Mouse (Mus musculus) hindbrain, embryonic 15.5 days (tissue): ENCODE measurements at regions not wholly inside any gene's neighbourhood (a gene's known extent, or its start where the extent isn't known, plus 50 kb on each side); places are given as distances from the start of the nearest gene placed in this dataset.

Experiments
- ATAC-seq: fragments of 200-750 bp; cut with Nextera tagmentation; 2 replicates; pipeline ENCODE4 v1.8.0; 2017; ENCODE audit warnings: low read depth, moderate number of reproducible peaks, moderate TSS enrichment; ENCODE audit not compliant: low FRiP score
- H3K27ac ChIP-seq: fragments of 300-500 bp; sonication (generic); replicated peaks from 2 replicates; pipeline ENCODE4 v1.5.1; 2015; ENCODE audit warnings: mild to moderate bottlenecking, inconsistent platforms
- H3K27me3 ChIP-seq: fragments of 300-500 bp; sonication (generic); 2 replicates; pipeline ENCODE4 v1.6.1; 2015; ENCODE audit warnings: control low read depth, inconsistent platforms
- H3K36me3 ChIP-seq: fragments of 300-500 bp; sonication (generic); 2 replicates; pipeline ENCODE4 v1.6.1; 2015; ENCODE audit warnings: control low read depth, inconsistent platforms
- H3K4me1 ChIP-seq: fragments of 300-500 bp; sonication (generic); replicated peaks from 2 replicates; pipeline ENCODE4 v1.6.1; 2015; ENCODE audit warnings: control low read depth, inconsistent platforms
- H3K4me2 ChIP-seq: fragments of 300-500 bp; sonication (generic); 2 replicates; pipeline ENCODE4 v1.6.1; 2015; ENCODE audit warnings: moderate library complexity, mild to moderate bottlenecking, inconsistent platforms
- H3K4me3 ChIP-seq: fragments of 300-500 bp; sonication (generic); 2 replicates; pipeline ENCODE4 v1.5.1; 2015; ENCODE audit warnings: mild to moderate bottlenecking, inconsistent platforms
- H3K9ac ChIP-seq: fragments of 300-500 bp; sonication (generic); 2 replicates; pipeline ENCODE4 v1.6.1; 2015; ENCODE audit warnings: inconsistent platforms
- H3K9me3 ChIP-seq: fragments of 300-500 bp; sonication (generic); 2 replicates; pipeline ENCODE4 v1.6.1; 2016; ENCODE audit warnings: control low read depth, inconsistent platforms
- WGBS: fragments of 180-500 bp; shearing (Covaris S2); methylation state at CpG from one replicate; pipeline ENCODE4 v1.1.7; 2015; 5-methylcytosine and 5-hydroxymethylcytosine counted together

DNA sequence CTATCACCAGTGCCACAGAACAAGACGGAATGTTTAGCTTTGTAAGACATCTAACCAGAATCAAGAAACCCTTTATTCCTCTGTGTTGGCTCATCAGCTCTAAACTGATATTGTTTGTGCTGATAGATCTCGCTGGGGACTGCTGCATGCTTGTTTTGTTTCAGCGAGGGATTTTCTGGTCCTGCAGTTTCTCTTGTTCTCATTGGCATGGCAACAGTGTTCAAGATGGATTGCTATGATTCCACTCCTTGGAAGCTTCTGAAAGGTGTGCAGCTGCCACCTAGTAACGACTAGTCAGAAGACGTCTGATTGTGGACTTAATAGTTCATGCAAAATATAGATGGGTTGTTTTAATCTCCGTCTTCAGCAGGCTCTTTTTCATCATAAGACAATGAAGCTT is 591.2 kb downstream of the Sorcs1 start:
- Histone ChIP-seq H3K36me3 (no peaks in the 10 kb centered on the region), H3K9ac (0 out of 2 replicates have a peak overlapping the region, but pooled peaks have one; percentile 22), H3K4me3 (no peak overlapping the region), H3K27me3 (no peaks in the 10 kb centered on the region), H3K27ac (0 out of 2 replicates have a peak overlapping the region, but pooled peaks have one; percentile 30), H3K4me2 (peak overlapping the region; percentile 10; the same call in 1 of the 2 replicates), H3K9me3 (no peaks in the 10 kb centered on the region), H3K4me1 (peaks cover 6% of the 10 kb centered on the region; the same call in 1 of the 2 replicates)
- no peak for ATAC-seq
- WGBS, result 10% methylated on average over 6 of the region's 6 CpGs

DNA sequence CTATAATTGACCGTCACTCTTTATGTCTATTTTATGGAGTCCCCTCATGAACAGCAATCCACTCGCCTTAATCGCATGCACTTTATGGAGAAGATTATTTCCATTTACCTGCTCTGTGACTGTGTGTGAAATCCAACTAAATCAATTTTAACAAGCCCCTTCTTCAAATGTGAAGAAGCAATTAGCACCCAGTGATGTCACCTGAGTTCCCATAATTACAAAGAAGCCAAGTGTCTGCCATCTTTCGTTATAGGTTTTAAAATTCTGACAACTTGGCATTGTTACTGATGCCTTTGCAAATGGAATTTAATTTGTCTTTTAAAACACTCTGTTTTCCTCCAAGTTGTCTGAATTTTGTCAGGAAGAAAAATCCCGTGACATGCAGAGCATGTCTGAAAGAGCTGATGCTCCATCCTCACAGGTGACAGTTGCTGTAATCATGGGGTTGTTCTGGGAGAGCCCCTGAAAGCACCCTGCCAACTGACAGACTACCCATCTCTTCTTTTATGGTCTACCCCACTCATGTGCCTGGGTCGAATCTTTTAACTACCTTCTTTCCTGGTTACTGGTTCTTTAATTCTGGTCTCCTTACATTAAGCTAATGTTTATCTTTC is 600.9 kb downstream of the Sorcs1 start:
- 83% methylated on average over 6 of the region's 6 CpGs for WGBS
- Histone ChIP-seq H3K4me2 (no peak overlapping the region), H3K36me3 (no peaks in the 10 kb centered on the region), H3K4me3 (no peak overlapping the region), H3K27me3 (no peaks in the 10 kb centered on the region), H3K9ac (no peak overlapping the region), H3K9me3 (no peaks in the 10 kb centered on the region), H3K27ac (no peak overlapping the region), H3K4me1 (no peaks in the 10 kb centered on the region)
- ATAC-seq, result no peak

DNA sequence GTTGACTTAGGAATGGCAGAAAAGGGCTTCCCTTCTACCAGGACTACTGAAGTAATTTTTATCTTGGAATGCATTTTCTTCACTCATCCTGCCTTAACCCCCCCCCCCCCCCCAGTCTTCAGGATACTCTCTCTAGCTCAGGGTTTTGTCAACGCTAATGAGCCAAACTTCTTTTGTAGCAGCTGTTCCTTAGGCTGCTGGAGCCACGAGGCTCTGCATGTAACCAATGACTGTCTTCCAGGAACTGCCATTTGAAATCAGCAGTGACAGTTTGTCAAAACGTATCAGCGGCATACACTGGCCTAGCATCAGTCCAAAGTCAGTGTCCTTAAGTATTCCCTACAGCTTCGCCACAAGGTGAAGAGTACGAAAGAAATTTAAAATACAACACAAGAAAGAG is 618.0 kb downstream of the Sorcs1 start:
- H3K36me3 ChIP-seq, result no peaks in the 10 kb centered on the region
- no peaks in the 10 kb centered on the region for H3K27me3 ChIP-seq
- H3K4me1 ChIP-seq, result no peaks in the 10 kb centered on the region
- no peak overlapping the region for H3K27ac ChIP-seq
- H3K4me2 ChIP-seq, result no peak overlapping the region
- H3K9ac ChIP-seq, result no peak overlapping the region
- ATAC-seq, result no peak
- no peaks in the 10 kb centered on the region for H3K9me3 ChIP-seq
- 67% methylated on average over 6 of the region's 6 CpGs for WGBS
- H3K4me3 ChIP-seq, result no peak overlapping the region

DNA sequence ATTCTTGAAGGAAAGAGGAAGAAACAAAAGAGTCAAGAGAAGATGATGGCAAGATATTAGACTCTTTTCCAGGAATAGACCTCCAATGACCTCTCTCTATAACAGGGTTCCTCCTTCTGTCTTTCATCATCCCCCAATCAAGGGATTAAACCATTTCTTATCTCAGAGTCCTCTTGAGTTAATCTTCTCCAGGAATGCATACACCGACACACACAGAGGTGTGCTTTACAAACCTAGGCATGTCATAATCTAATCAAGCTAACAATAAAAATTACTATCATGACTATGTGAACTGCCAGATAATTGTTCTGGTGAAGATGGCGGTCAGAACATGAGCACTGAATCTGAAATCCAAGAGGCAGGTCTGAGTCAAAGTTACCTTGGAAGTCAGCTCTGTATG is 625.5 kb downstream of the Sorcs1 start:
- H3K4me1 ChIP-seq, result no peaks in the 10 kb centered on the region
- WGBS, result 92% methylated on average over 2 of the region's 2 CpGs
- ATAC-seq, result no peak
- no peaks in the 10 kb centered on the region for H3K36me3 ChIP-seq
- H3K9me3 ChIP-seq, result no peaks in the 10 kb centered on the region
- no peak overlapping the region for H3K4me3 ChIP-seq
- no peak overlapping the region for H3K4me2 ChIP-seq
- no peak overlapping the region for H3K27ac ChIP-seq
- H3K9ac ChIP-seq, result no peak overlapping the region
- no peaks in the 10 kb centered on the region for H3K27me3 ChIP-seq

DNA sequence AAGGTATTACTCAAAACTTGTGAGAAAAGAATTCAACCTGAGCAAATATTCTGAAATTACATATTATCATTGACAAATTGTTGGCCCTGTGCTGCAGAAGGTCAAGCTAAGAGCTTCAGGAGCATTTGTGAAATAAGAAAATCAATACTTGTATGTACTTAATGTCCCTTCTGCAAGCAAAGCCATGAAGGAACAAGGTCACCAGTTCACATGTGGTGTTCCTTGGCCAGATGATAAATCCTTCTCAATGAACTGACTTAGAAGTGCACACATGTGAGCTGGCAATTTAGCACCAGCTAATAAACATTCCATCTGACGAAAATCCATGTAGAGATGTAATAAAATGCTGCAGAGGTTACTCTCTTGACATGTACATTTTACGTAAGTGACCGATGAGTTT is 632.7 kb downstream of the Sorcs1 start:
- no peak overlapping the region for H3K4me2 ChIP-seq
- no peak overlapping the region for H3K4me3 ChIP-seq
- no peaks in the 10 kb centered on the region for H3K4me1 ChIP-seq
- 91% methylated on average over 3 of the region's 3 CpGs for WGBS
- H3K9ac ChIP-seq, result no peak overlapping the region
- no peak for ATAC-seq
- H3K9me3 ChIP-seq, result no peaks in the 10 kb centered on the region
- no peak overlapping the region for H3K27ac ChIP-seq
- H3K36me3 ChIP-seq, result no peaks in the 10 kb centered on the region
- H3K27me3 ChIP-seq, result no peaks in the 10 kb centered on the region

DNA sequence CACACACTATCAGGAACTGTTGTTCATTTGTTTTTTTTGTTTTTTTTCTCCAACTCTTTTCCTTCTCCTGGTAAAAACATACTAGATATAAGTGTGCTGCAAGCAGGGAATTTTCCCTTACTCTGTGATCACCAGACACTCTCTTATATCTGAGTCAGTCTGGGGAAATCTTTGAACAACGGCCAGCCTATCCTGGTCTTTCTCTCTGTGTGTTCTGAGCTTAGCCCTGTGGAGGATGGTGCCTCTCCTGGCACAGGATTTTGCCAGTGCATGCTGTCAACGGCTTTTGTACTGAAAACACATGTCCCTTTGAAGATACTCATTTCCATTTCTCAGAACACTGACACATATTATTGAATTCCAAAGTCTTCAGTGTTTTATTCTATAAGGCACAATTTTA is 664.8 kb downstream of the Sorcs1 start:
- Histone ChIP-seq H3K9ac (no peak overlapping the region), H3K36me3 (no peaks in the 10 kb centered on the region), H3K4me2 (no peak overlapping the region), H3K4me3 (no peak overlapping the region), H3K9me3 (no peaks in the 10 kb centered on the region), H3K4me1 (no peaks in the 10 kb centered on the region), H3K27ac (no peak overlapping the region), H3K27me3 (no peaks in the 10 kb centered on the region)
- ATAC-seq, result no peak
- WGBS, result 43% methylated on average over 2 of the region's 2 CpGs

DNA sequence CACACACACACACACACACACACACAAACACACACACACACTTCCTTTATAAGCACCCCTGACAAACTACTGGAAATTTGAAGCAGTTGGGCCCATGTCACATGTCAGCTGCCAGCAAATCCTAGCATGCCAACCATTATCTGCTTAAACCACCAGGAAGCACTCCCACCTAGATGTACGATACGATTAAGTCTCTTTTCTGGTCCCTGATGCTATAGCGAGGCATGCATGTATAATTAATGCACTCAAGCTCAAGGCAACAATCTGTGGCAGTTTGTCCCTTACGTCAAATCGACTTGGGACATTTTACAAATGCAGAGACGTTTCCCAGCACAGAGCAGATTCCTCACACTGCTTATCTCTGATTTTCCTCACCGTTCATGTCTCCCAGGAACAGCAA is 673.2 kb downstream of the Sorcs1 start:
- H3K9ac ChIP-seq, result no peak overlapping the region
- H3K4me3 ChIP-seq, result no peak overlapping the region
- no peak overlapping the region for H3K27ac ChIP-seq
- no peaks in the 10 kb centered on the region for H3K9me3 ChIP-seq
- H3K4me1 ChIP-seq, result 0 out of 2 replicates have a peak, but pooled peaks cover 5% of the 10 kb centered on the region
- peak overlapping the region; percentile 37 for H3K4me2 ChIP-seq
- H3K36me3 ChIP-seq, result no peaks in the 10 kb centered on the region
- no peaks in the 10 kb centered on the region for H3K27me3 ChIP-seq
- WGBS, result 29% methylated on average over 7 of the region's 7 CpGs
- no peak for ATAC-seq

DNA sequence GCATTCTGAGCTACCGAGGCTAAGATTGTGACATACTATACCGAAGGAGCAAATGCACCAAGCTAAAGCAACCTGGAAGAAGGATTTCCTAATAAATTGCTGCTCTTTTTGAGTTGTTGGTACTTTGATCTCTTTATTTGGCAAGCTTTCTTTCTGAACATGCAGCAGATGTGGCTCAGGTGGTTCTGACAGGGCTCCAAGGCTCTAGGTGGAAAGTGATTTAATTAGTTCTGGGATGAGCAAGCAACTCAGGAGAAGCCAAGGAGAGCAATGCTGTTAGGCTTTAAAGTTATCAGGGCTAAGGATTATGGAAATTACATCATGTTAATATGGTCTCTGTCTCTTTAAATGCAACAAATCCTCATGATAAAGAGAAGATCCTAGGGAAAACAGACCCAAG is 692.6 kb downstream of the Sorcs1 start:
- Histone ChIP-seq H3K9me3 (no peaks in the 10 kb centered on the region), H3K4me3 (no peak overlapping the region), H3K27me3 (no peaks in the 10 kb centered on the region), H3K4me2 (no peak overlapping the region), H3K4me1 (no peaks in the 10 kb centered on the region), H3K9ac (no peak overlapping the region), H3K27ac (no peak overlapping the region), H3K36me3 (no peaks in the 10 kb centered on the region)
- no peak for ATAC-seq
- WGBS, result 90% methylated on average over 2 of the region's 2 CpGs

DNA sequence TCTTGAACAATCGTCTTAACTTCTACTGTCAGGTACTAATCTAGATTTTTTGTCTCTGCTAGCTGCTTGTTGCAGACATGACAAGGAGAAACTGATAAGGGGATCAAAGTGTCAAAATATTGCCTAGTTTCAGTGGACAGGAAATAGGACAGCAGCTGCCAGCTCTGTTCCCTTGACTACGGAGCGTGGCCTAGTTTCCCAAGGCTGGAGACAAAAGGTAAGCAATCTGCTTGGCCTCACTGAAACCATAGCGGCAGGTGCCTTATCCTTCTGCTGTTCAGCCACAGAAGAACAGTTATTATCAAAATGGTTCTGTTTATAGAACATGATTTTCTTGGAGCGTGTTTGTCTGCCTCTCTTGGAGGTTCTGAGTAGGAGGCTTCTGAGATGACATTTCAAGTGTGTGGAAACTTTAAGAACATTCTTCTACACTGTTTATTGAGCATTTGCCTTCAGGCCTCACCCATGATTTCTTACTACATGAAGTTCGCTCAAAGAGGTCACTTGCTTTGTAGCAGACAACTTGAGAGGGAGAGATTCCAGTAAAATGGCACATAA is 712.1 kb downstream of the Sorcs1 start:
- no peak overlapping the region for H3K27ac ChIP-seq
- no peaks in the 10 kb centered on the region for H3K27me3 ChIP-seq
- WGBS, result 82% methylated on average over 6 of the region's 6 CpGs
- no peak overlapping the region for H3K4me2 ChIP-seq
- no peak overlapping the region for H3K9ac ChIP-seq
- H3K4me3 ChIP-seq, result no peak overlapping the region
- H3K9me3 ChIP-seq, result no peaks in the 10 kb centered on the region
- no peak for ATAC-seq
- H3K36me3 ChIP-seq, result no peaks in the 10 kb centered on the region
- H3K4me1 ChIP-seq, result no peaks in the 10 kb centered on the region

DNA sequence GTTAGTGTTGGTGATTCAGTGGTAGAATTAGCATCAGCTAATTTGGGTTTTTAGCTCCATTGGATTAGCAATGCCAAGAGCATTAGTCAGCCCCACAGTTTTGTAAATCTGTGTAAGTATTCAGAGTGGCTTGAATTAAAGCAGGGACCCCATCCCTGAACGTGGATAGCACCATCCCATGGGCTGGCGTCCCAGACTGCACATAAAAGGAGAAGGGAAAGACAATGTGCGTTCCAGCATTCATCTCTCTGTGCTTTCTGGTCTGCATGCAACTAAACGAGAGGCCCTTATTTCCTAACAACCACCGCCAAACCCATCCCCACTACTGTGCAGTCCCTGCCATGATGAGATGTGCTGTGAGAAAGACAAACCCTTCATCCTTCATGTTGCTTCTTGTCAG is 713.8 kb downstream of the Sorcs1 start:
- no peak for ATAC-seq
- no peak overlapping the region for H3K27ac ChIP-seq
- no peaks in the 10 kb centered on the region for H3K9me3 ChIP-seq
- H3K4me3 ChIP-seq, result no peak overlapping the region
- no peaks in the 10 kb centered on the region for H3K36me3 ChIP-seq
- no peak overlapping the region for H3K4me2 ChIP-seq
- no peaks in the 10 kb centered on the region for H3K4me1 ChIP-seq
- no peaks in the 10 kb centered on the region for H3K27me3 ChIP-seq
- WGBS, result 65% methylated on average over 5 of the region's 5 CpGs
- H3K9ac ChIP-seq, result no peak overlapping the region

DNA sequence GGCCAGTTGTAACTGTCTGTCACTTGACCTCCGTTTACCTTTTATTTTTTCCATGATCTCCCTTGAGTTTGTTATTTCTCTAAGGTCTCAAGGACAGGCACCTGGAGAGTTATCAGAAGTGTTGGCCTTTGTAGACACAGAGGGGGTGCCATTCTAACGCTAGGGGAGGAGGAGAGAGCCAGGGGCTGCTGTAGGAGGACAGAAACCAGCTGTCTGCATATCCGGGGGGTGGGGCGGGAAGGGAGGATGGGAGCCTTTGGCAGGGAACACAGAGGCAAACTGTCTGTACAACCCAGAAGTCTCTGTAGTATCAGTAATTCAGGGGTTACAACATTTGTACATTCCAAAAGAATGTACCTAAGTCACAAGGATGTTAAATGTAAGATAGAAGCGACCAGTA is 719.9 kb downstream of the Sorcs1 start:
- no peak for ATAC-seq
- H3K27me3 ChIP-seq, result no peaks in the 10 kb centered on the region
- WGBS, result 76% methylated on average over 5 of the region's 5 CpGs

DNA sequence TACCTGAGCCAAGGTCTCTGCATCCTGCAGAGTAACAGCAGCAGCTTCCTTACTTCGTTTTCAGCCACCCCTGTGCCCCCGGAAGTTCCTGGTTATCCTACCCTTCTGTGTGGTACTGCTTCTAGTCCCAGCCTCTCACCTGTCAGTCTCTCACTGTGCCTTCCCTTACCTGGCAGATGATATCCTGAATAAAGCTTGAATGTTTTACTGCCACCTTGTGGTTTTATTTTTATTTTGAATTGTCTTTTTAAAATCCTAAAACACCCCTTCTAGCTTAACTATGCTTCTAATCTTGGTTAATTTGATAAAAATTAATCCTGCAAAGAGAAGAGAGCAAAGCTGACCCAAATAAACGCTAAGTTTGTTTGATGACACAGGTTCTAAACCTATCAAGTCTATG is 747.2 kb downstream of the Sorcs1 start:
- 48% methylated on average over 3 of the region's 3 CpGs for WGBS
- no peak for ATAC-seq

More for the DNA sequence above, 719.9 kb downstream of the Sorcs1 start:
- H3K9ac ChIP-seq, result no peak overlapping the region
- no peaks in the 10 kb centered on the region for H3K36me3 ChIP-seq
- no peak overlapping the region for H3K4me2 ChIP-seq
- H3K4me1 ChIP-seq, result no peaks in the 10 kb centered on the region
- no peak overlapping the region for H3K4me3 ChIP-seq
- H3K27ac ChIP-seq, result no peak overlapping the region
- H3K9me3 ChIP-seq, result no peaks in the 10 kb centered on the region

DNA sequence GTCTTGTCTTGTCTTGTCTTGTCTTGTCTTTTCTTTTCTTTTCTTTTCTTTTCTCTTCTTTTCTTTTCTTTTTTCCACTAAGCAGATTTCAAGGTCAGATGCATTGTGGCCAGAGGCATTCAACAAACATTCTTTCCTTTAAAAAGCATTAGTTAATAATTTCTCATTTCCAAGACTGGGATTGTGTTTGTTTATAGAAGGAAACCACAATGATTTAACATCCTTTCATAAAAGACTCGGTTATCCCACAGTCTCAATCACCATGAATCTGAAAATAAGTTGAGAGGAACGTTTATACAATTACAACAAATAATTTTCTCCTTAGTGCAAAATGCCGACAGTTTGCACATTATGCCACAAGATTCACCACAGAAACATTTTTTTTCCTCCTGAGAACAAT is 766.7 kb downstream of the Sorcs1 start:
- no peaks in the 10 kb centered on the region for H3K27me3 ChIP-seq
- ATAC-seq, result no peak
- H3K27ac ChIP-seq, result no peak overlapping the region
- no peaks in the 10 kb centered on the region for H3K4me1 ChIP-seq
- 65% methylated on average over 3 of the region's 3 CpGs for WGBS
- no peaks in the 10 kb centered on the region for H3K36me3 ChIP-seq
- no peak overlapping the region for H3K4me2 ChIP-seq
- H3K9me3 ChIP-seq, result no peaks in the 10 kb centered on the region
- H3K9ac ChIP-seq, result no peak overlapping the region
- H3K4me3 ChIP-seq, result no peak overlapping the region

More for the DNA sequence above, 747.2 kb downstream of the Sorcs1 start:
- Histone ChIP-seq H3K27me3 (no peaks in the 10 kb centered on the region), H3K4me3 (no peak overlapping the region), H3K4me2 (no peak overlapping the region), H3K36me3 (no peaks in the 10 kb centered on the region), H3K9me3 (no peaks in the 10 kb centered on the region), H3K9ac (no peak overlapping the region), H3K4me1 (no peaks in the 10 kb centered on the region), H3K27ac (no peak overlapping the region)
